Mouse (Mus musculus) G1E (cell line): ENCODE results near the gene Gm6096.
"Not testable (repeated sequence)": the region's sequence is repeated elsewhere in the genome, so short reads cannot be mapped to it uniquely, and the experiment has no call there.

Experiments used
- CTCF ChIP-seq: IDR thresholded peaks from 2 replicates; pipeline ENCODE4 v1.5.1; 2012; ENCODE audit warnings: low read depth, low read length, inconsistent platforms, mixed read lengths
- GATA1 ChIP-seq: IDR thresholded peaks from 2 replicates; pipeline ENCODE4 v1.6.1; 2012; ENCODE audit warnings: borderline replicate concordance, low read length, inconsistent platforms, mixed read lengths
- POLR2AphosphoS5 ChIP-seq: IDR thresholded peaks from 2 replicates; pipeline ENCODE4 v1.6.1; 2012; ENCODE audit warnings: low read depth, low read length, inconsistent platforms; ENCODE audit not compliant: insufficient replicate concordance
- TAL1 ChIP-seq: conservative IDR thresholded peaks from 2 replicates; pipeline ENCODE4 v1.6.1; 2012; ENCODE audit warnings: low read depth, low read length, inconsistent platforms, mixed read lengths

- not testable (repeated sequence) for TF ChIP-seq POLR2AphosphoS5, CTCF, GATA1, TAL1
Observed at GRCm38 (mm10) chr7:34202147-34202546, 48.7 kb upstream of the Gm6096 start.
